Mouse (Mus musculus) cerebellum, adult 9-10 months (tissue): Measurements from ENCODE around the gene Tut1.
"Not testable (repeated sequence)": the region's sequence is repeated elsewhere in the genome, so short reads cannot be mapped to it uniquely, and the experiment has no call there.

ENCODE experiments used
- DNase-seq: peaks from one replicate; pipeline ENCODE4 v3.0.0; 2022

The Tut1 gene

GRCm38 (mm10) chr19:8984255-8984868 lies 30.7 kb downstream of the Tut1 start:
- no peak for DNase-seq

DNA sequence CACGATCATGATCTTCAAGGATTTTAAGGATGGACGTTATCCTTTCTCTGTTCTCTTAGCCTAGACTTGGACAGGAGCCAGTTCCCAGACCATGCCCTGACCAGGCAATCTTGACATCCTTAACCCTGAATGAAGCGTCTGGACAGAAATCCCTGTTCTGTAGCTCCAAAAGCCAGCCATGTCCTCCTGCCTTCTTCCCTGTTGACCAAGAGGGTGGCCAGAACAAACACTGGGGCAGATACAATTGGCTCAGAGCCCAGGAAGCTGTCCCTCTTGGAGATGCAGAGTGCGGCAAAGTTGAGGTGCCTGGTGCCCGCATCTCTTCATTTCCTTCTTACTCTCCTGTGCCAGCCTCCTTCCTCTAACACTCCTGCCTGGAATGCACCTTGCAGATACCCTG lies 32.2 kb downstream of the Tut1 start:
- DNase-seq = no peak

GRCm38 (mm10) chr19:8987816-8988215 lies 34.2 kb downstream of the Tut1 start:
- DNase-seq = no peak

DNA sequence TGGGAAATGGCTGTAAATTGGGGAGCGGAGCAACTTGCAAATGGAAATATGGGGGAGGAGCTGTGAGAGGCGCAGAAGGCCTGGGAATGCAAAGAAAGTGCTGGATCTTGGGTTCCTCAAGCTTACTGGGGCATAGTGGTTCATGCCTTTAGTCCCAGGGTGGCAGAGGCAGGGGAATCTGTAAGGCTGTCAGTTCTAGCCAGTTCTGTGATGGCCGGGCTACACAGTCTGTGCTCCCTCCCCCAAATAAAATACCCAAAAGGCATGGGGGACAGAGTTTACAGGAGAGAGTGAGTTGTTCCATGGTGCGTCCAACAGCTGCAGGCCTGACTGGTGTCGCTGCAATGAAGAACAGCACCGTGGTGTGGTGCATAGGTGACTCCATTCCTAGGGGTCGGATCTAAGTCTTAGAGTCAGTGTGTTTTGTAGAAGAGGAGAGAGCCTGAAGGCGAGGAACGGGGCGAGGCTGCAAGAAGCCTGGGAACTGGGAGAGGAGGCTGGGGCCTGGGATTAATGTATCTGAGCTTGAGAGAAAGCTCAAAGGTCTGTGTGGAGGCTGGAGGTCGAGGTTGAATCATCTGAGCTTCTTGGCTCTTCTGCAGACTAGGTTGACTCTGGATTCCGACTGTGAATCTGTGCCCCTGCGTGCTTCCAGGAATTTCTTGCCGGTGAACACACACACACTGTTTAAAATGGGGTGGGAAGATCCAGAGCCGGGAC lies 34.9 kb downstream of the Tut1 start:
- DNase-seq = no peak

GRCm38 (mm10) chr19:8989066-8989566 lies 35.5 kb downstream of the Tut1 start, which contains the start of gene Ahnak:
Gene Ahnak, plus strand, starts transcription at chr19:8989284.
- no peak for DNase-seq

GRCm38 (mm10) chr19:8989567-8990431 lies 36.2 kb downstream of the Tut1 start:
- no peak for DNase-seq

DNA sequence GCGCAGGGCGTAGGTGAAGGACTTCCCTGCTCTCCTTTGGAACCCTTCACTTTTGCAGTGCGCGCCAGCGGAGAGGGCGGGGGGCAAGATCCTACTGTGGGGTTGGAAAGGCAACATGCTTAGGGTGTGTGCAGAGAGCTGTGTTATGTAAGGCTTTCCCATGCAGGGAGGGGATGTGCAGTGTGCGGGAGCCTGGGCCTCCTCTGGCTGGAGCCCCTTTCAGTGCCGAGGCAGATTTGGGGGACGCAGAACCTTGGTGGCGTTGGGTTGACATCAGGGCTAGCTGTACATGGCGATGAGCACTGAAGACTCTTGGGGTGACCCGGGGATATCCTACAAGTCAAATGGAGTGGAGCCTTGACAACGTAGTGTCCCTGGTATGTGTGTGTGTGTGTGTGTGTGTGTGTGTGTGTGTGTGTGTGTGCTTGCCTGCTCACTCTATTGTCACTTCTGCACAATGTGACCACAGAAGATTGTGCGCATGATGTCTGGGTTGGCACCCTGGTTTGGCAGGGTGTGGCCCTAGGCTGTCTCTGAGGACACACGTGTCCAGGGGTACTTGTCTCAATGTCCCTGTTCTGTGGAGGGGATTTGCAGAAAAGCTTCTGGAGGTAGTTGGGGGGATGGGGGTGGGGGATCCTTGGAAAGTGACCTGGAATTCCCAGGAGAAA lies 36.9 kb downstream of the Tut1 start:
- no peak for DNase-seq

DNA sequence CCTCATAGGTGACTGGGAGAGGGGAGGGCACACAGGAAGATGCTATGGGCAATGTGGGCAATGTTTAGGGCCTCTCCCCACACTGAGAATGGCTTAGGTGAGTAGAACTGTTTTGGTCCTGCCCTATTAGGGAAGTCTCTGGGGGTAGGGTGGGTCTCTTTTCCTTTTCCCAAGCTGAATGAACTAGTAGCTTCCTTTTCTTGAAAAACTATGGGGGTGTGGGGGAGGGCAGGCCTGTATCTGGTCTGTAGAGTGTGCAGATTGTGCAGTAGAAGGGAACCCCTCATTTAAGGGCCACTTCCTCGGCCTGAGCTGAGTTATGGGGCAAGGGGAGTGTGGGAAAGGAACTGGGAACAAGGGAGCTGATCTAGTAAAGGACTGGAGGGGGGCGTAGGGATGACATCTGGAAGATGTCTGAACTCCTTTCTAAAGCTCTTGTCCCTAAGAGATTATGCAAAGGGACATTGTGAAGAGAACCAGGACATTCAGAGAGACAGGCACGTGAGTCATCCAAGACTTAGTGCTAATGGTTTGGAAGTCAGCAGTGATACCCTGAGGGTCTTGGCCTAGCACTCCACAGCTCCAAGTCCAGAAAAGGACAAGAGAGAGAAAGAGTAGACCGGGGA lies 37.7 kb downstream of the Tut1 start:
- DNase-seq = no peak

- no peak for DNase-seq
Observed at GRCm38 (mm10) chr19:8991871-8992735, 38.5 kb downstream of the Tut1 start.

DNA sequence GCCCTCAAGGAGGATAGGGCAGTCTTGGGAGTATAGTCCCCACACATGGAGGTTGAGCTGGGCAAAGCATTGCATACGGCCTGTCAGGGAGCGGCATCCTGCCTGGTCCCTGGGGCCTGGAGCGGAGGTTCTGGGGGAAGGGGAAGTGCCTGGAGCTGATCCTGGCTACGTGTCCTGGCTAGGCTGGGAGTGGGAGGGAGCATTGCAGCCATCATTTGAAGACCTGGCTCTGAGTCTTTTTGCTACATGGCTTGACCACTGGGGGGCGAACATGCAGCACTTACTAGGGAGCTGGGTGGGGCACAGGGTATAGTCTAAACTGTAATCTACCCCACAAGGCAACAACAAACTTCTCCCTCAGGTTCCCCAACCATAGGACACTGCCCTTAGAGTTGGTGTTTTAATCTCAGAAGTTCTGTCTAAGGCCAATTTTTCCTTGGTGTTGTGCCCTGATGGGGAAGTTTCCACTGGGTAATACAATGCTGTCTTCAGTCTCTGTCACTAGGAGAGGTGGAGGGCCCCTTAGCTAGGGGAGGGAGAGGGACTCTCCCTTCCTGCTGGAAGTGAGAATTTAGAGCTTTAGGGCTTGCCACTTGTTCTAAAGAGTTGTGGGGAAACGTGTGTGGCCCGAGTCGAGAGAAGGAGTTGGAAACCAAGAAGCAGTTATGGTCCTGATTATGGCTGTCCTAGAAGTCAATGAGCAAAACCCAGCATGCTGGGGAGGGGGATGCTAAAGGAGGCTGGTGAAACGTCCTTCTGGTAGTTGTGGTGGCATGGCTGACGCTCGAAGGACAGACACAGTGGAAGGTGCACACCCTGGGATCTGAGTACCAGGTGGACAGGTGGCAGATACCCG lies 39.4 kb downstream of the Tut1 start:
- DNase-seq = no peak

GRCm38 (mm10) chr19:8993625-8993912 lies 39.9 kb downstream of the Tut1 start:
- no peak for DNase-seq

GRCm38 (mm10) chr19:8994813-8995607 lies 41.4 kb downstream of the Tut1 start:
- no peak for DNase-seq

- no peak for DNase-seq
Observed at GRCm38 (mm10) chr19:8996601-8997000, 43.0 kb downstream of the Tut1 start.

- no peak for DNase-seq
Observed at GRCm38 (mm10) chr19:8997546-8997945, 43.9 kb downstream of the Tut1 start.

DNA sequence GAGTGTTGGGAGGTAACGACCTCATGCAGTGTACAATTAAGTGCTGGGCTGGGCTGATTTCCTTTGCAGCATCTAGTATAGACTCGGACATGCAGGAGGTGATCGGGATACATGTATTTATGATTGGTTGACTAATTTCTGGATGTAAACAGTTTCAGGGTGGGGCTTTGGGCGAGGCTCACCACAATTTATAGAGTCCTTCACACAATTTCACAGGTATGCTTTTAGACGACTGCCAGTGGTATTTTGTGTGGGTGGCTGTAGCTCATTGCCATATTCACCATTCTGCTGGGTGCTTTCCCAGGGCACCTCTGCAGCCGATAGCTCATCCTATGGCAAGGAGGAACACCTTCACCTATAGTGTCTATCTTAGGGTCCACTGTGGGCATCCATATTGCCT lies 44.9 kb downstream of the Tut1 start:
- DNase-seq = no peak

DNA sequence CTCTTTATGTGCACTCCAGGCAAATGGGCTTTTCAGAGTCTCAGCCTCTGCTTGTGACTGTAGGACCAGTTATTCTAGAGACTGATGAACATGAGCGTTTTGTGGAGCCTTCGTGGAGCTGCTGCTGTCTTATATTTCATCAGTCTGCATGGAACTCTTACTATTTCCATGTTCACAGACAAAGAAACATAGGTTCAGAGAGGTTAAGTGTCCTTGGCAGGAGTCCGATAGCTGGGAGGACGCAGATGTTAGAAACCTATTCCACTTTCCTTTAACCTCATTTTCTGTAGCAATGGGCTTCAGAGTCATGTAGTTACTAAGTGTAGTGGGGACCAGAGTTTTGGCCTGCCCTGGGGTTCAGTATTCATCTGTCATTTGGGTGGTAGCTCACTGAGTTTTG lies 45.6 kb downstream of the Tut1 start:
- DNase-seq = no peak

DNA sequence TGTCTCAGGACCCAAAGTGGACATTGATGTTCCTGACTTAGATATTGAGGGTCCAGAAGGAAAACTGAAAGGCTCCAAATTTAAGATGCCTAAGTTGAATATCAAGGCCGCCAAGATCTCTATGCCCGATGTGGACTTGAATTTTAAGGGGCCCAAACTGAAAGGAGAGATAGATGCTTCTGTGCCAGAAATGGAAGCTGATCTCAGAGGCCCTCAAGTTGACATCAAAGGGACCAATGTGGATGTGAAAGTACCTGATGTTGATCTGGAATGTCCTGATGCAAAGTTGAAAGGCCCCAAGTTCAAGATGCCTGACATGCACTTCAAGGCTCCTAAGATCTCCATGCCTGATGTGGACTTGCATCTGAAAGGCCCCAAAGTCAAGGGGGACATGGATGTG lies 53.3 kb downstream of the Tut1 start:
- DNase-seq = not testable (repeated sequence)
